Mouse (Mus musculus) bone marrow macrophage, adult 2 months (primary cell): ENCODE measurements around the gene Ece1.

ENCODE experiments used
- CTCF ChIP-seq: IDR thresholded peaks from 2 replicates; pipeline ENCODE4 v1.5.1; 2012; ENCODE audit warnings: low read depth, mild to moderate bottlenecking, low read length, moderate library complexity
- POLR2A ChIP-seq: IDR thresholded peaks from 2 replicates; pipeline ENCODE4 v1.6.1; 2012; ENCODE audit warnings: mild to moderate bottlenecking, low read depth, low read length, borderline replicate concordance

DNA sequence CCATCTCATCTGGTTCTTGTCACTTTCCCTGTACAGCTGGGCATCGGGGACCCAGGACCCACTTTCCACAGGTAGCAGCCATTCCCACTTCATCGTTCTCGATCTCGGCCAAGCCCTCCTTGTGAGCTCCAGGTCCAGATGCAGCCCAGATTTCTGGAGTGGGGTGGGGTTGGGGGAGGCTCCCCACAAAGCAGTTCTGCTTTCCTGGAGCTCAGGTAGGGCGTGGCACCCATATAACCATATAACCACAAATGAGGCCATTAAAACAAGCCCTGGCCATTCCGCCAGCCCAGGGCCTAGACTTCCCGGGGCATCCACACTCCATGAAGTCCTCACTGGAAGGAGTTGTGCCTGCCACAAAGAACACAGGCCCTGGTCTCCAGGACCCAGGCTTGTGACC, 46.5 kb downstream of the Ece1 start:
- TF ChIP-seq CTCF (no peak), POLR2A (no peak)
